Mouse (Mus musculus): ENCODE measurements around the gene Cdkn2aipnl. TPM values are rescaled to one million over a fixed set of nuclear protein-coding genes. Genes with fewer than 3 reads are reported as not detected.

Cdkn2aipnl gene
- polyA plus RNA-seq, 1 experiment from 2014 or later = 129 TPM

GRCm38 (mm10) chr11:52003772-52004528 is 36.5 kb downstream of the Cdkn2aipnl start, which contains the start of gene Cdkl3:
Cdkl3 (plus strand) TSS chr11:52004221.
- Histone ChIP-seq H3K4me2 (ENCODE audit: low read depth, severe bottlenecking) (peak within 1 kb of the TSS; percentile 66), H3K36me3 (ENCODE audit: control insufficient read depth, insufficient read depth, low read length) (no peaks in the 10 kb centered on the region), H3K4me3 (ENCODE audit: low read depth, low read length) (peak within 1 kb of the TSS; percentile 88), H3K9me3 (ENCODE audit: control insufficient read depth, low read length) (no peaks in the 10 kb centered on the region), H3K4me1 (ENCODE audit: control insufficient read depth, insufficient read depth, low read length) (peaks cover 2% of the 10 kb centered on the region; the same call in 1 of the 2 replicates), H3K27ac (replicated peaks; ENCODE audit: low read depth, low read length) (peak within 1 kb of the TSS; percentile 84), H3K9ac (ENCODE audit: low read length) (peak within 1 kb of the TSS; percentile 82), H3K27me3 (ENCODE audit: control insufficient read depth, insufficient read depth, low read length) (no peaks in the 10 kb centered on the region)
- peak; percentile 85 for ATAC-seq (ENCODE audit: insufficient number of reproducible peaks, low FRiP score, low TSS enrichment, low read depth)
- under 1% methylated on average over 51 of the region's 51 CpGs for WGBS
- DNase-seq (ENCODE audit: low spot score) = peak; percentile 95

- H3K4me2 ChIP-seq (ENCODE audit: low read depth, severe bottlenecking) = no peak overlapping the region
- H3K27ac ChIP-seq (replicated peaks; ENCODE audit: low read depth, low read length) = no peak overlapping the region
- H3K36me3 ChIP-seq (ENCODE audit: control insufficient read depth, insufficient read depth, low read length) = no peaks in the 10 kb centered on the region
- no peak for DNase-seq (ENCODE audit: low spot score)
- 75% methylated on average over 2 of the region's 2 CpGs for WGBS
- H3K4me3 ChIP-seq (ENCODE audit: low read depth, low read length) = no peak overlapping the region
- ATAC-seq (ENCODE audit: insufficient number of reproducible peaks, low FRiP score, low TSS enrichment, low read depth) = no peak
- H3K4me1 ChIP-seq (ENCODE audit: control insufficient read depth, insufficient read depth, low read length) = peaks cover 2% of the 10 kb centered on the region; the same call in 1 of the 2 replicates
- H3K9ac ChIP-seq (ENCODE audit: low read length) = no peak overlapping the region
- no peaks in the 10 kb centered on the region for H3K27me3 ChIP-seq (ENCODE audit: control insufficient read depth, insufficient read depth, low read length)
- no peaks in the 10 kb centered on the region for H3K9me3 ChIP-seq (ENCODE audit: control insufficient read depth, low read length)
These were observed 38.1 kb downstream of the Cdkn2aipnl start for GRCm38 (mm10) chr11:52005586-52005985.

GRCm38 (mm10) chr11:52011011-52011410 is 43.5 kb downstream of the Cdkn2aipnl start:
- Histone ChIP-seq H3K9me3 (ENCODE audit: control insufficient read depth, low read length) (no peaks in the 10 kb centered on the region), H3K27ac (replicated peaks; ENCODE audit: low read depth, low read length) (no peak overlapping the region), H3K4me2 (ENCODE audit: low read depth, severe bottlenecking) (no peak overlapping the region), H3K9ac (ENCODE audit: low read length) (no peak overlapping the region), H3K36me3 (ENCODE audit: control insufficient read depth, insufficient read depth, low read length) (no peaks in the 10 kb centered on the region), H3K27me3 (ENCODE audit: control insufficient read depth, insufficient read depth, low read length) (no peaks in the 10 kb centered on the region), H3K4me1 (ENCODE audit: control insufficient read depth, insufficient read depth, low read length) (no peaks in the 10 kb centered on the region), H3K4me3 (ENCODE audit: low read depth, low read length) (no peak overlapping the region)
- no peak for ATAC-seq (ENCODE audit: insufficient number of reproducible peaks, low FRiP score, low TSS enrichment, low read depth)
- WGBS = 90% methylated on average over 11 of the region's 11 CpGs
- no peak for DNase-seq (ENCODE audit: low spot score)

- Histone ChIP-seq H3K4me2 (ENCODE audit: low read depth, severe bottlenecking) (no peak overlapping the region), H3K4me3 (ENCODE audit: low read depth, low read length) (no peak overlapping the region), H3K27ac (replicated peaks; ENCODE audit: low read depth, low read length) (no peak overlapping the region), H3K4me1 (ENCODE audit: control insufficient read depth, insufficient read depth, low read length) (no peaks in the 10 kb centered on the region), H3K27me3 (ENCODE audit: control insufficient read depth, insufficient read depth, low read length) (no peaks in the 10 kb centered on the region), H3K36me3 (ENCODE audit: control insufficient read depth, insufficient read depth, low read length) (no peaks in the 10 kb centered on the region), H3K9ac (ENCODE audit: low read length) (no peak overlapping the region), H3K9me3 (ENCODE audit: control insufficient read depth, low read length) (no peaks in the 10 kb centered on the region)
- DNase-seq (ENCODE audit: low spot score) = no peak
- 90% methylated on average over 5 of the region's 5 CpGs for WGBS
- no peak for ATAC-seq (ENCODE audit: insufficient number of reproducible peaks, low FRiP score, low TSS enrichment, low read depth)
These were observed 44.1 kb downstream of the Cdkn2aipnl start for GRCm38 (mm10) chr11:52011541-52011940.

- H3K4me2 ChIP-seq (ENCODE audit: low read depth, severe bottlenecking) = no peak overlapping the region
These were observed 50.8 kb downstream of the Cdkn2aipnl start for GRCm38 (mm10) chr11:52018217-52018616.

More at GRCm38 (mm10) chr11:52018217-52018616, 50.8 kb downstream of the Cdkn2aipnl start:
- no peaks in the 10 kb centered on the region for H3K27me3 ChIP-seq (ENCODE audit: control insufficient read depth, insufficient read depth, low read length)
- H3K4me3 ChIP-seq (ENCODE audit: low read depth, low read length) = no peak overlapping the region
- no peak overlapping the region for H3K27ac ChIP-seq (replicated peaks; ENCODE audit: low read depth, low read length)
- no peaks in the 10 kb centered on the region for H3K4me1 ChIP-seq (ENCODE audit: control insufficient read depth, insufficient read depth, low read length)
- no peak overlapping the region for H3K9ac ChIP-seq (ENCODE audit: low read length)
- ATAC-seq (ENCODE audit: insufficient number of reproducible peaks, low FRiP score, low TSS enrichment, low read depth) = no peak
- no peaks in the 10 kb centered on the region for H3K9me3 ChIP-seq (ENCODE audit: control insufficient read depth, low read length)
- no peak for DNase-seq (ENCODE audit: low spot score)
- WGBS = 89% methylated on average over 9 of the region's 9 CpGs
- no peaks in the 10 kb centered on the region for H3K36me3 ChIP-seq (ENCODE audit: control insufficient read depth, insufficient read depth, low read length)

Other genes with a start within 250 kb of the Cdkn2aipnl start
- 11.4 and 13.6 TPM in 2 replicates for gene Sec24a, start 204.0 kb upstream of the Cdkn2aipnl start, polyA plus RNA-seq (2014; fragmentation: Nextera tagmentation; extraction: Ambion mirVana)
- gene Sar1b, start 204.0 kb upstream of the Cdkn2aipnl start, polyA plus RNA-seq (2014; fragmentation: Nextera tagmentation; extraction: Ambion mirVana) = 89.5 and 90.5 TPM in 2 replicates
- gene Jade2, start 110.0 kb upstream of the Cdkn2aipnl start, polyA plus RNA-seq (2014; fragmentation: Nextera tagmentation; extraction: Ambion mirVana) = 0.28 and 0.44 TPM in 2 replicates
- gene Ube2b, start 33.1 kb downstream of the Cdkn2aipnl start, polyA plus RNA-seq (2014; fragmentation: Nextera tagmentation; extraction: Ambion mirVana) = 170 and 191 TPM in 2 replicates
- 9.6 and 13.3 TPM in 2 replicates for gene Cdkl3, start 36.6 kb downstream of the Cdkn2aipnl start, polyA plus RNA-seq (2014; fragmentation: Nextera tagmentation; extraction: Ambion mirVana)
- gene Ppp2ca, start 131.0 kb downstream of the Cdkn2aipnl start, polyA plus RNA-seq (2014; fragmentation: Nextera tagmentation; extraction: Ambion mirVana) = 112 and 117 TPM in 2 replicates
- gene Olfr1373, start 177.9 kb downstream of the Cdkn2aipnl start, polyA plus RNA-seq (2014; fragmentation: Nextera tagmentation; extraction: Ambion mirVana) = not detected in 2 replicates
- gene Olfr1371, start 246.3 kb downstream of the Cdkn2aipnl start, polyA plus RNA-seq (2014; fragmentation: Nextera tagmentation; extraction: Ambion mirVana) = not detected in 2 replicates